Mouse (Mus musculus) ovary, postnatal 10 days (tissue): Measurements from ENCODE around the gene Adgrv1.
"Not testable (repeated sequence)": the region's sequence is repeated elsewhere in the genome, so short reads cannot be mapped to it uniquely, and the experiment has no call there.

Experiments
- DNase-seq: peaks from one replicate; pipeline ENCODE4 v3.0.0; 2022; ENCODE audit warnings: low spot score

Gene Adgrv1

GRCm38 (mm10) chr13:81632720-81633415 lies at the start of gene Adgrv1:
Gene Adgrv1 (minus strand): TSS chr13:81633154.
- peak; percentile 9 for DNase-seq

GRCm38 (mm10) chr13:81675333-81675732 lies 42.4 kb upstream of the Adgrv1 start:
- no peak for DNase-seq

- no peak for DNase-seq
Observed at GRCm38 (mm10) chr13:81667713-81668112, 34.8 kb upstream of the Adgrv1 start.

- DNase-seq, result no peak
Observed at GRCm38 (mm10) chr13:81664331-81664698, 31.4 kb upstream of the Adgrv1 start.

- DNase-seq, result no peak
Observed at GRCm38 (mm10) chr13:81663566-81664330, 30.8 kb upstream of the Adgrv1 start.

- no peak for DNase-seq
Observed at GRCm38 (mm10) chr13:81658053-81658752, 25.2 kb upstream of the Adgrv1 start.

- peak; percentile 74 for DNase-seq
Observed at GRCm38 (mm10) chr13:81657351-81658052, 24.5 kb upstream of the Adgrv1 start, which contains the start of gene Lysmd3. Gene Lysmd3 (plus strand): TSS chr13:81657663.

GRCm38 (mm10) chr13:81657008-81657350 lies 24.0 kb upstream of the Adgrv1 start:
- no peak for DNase-seq

- no peak for DNase-seq
Observed at GRCm38 (mm10) chr13:81656091-81656850, 23.3 kb upstream of the Adgrv1 start.

GRCm38 (mm10) chr13:81650382-81650781 lies 17.4 kb upstream of the Adgrv1 start:
- not testable (repeated sequence) for DNase-seq

GRCm38 (mm10) chr13:81646348-81646747 lies 13.4 kb upstream of the Adgrv1 start:
- no peak for DNase-seq

GRCm38 (mm10) chr13:81644047-81644565 lies 11.2 kb upstream of the Adgrv1 start:
- no peak for DNase-seq

- DNase-seq, result no peak
Observed at GRCm38 (mm10) chr13:81642491-81643149, 9.7 kb upstream of the Adgrv1 start.

- DNase-seq, result no peak
Observed at GRCm38 (mm10) chr13:81641289-81642045, 8.5 kb upstream of the Adgrv1 start.

GRCm38 (mm10) chr13:81640881-81641280 lies 7.9 kb upstream of the Adgrv1 start:
- DNase-seq, result no peak

GRCm38 (mm10) chr13:81639624-81640023 lies 6.7 kb upstream of the Adgrv1 start:
- no peak for DNase-seq

- DNase-seq, result no peak
Observed at GRCm38 (mm10) chr13:81630566-81630965, 2.4 kb downstream of the Adgrv1 start.

GRCm38 (mm10) chr13:81629395-81629794 lies 3.6 kb downstream of the Adgrv1 start:
- no peak for DNase-seq

GRCm38 (mm10) chr13:81628631-81629190 lies 4.2 kb downstream of the Adgrv1 start:
- no peak for DNase-seq

- DNase-seq, result not testable (repeated sequence)
Observed at GRCm38 (mm10) chr13:81627861-81628260, 5.1 kb downstream of the Adgrv1 start.
